Mouse (Mus musculus): ENCODE results near the gene Cul7. TPM values are rescaled to one million over a fixed set of nuclear protein-coding genes. Genes with fewer than 3 reads are reported as not detected.

Gene Cul7
- polyA plus RNA-seq, 1 experiment from 2014 or later, result 28.1 TPM

GRCm38 (mm10) chr17:46647279-46647678 lies 2.9 kb upstream of the Cul7 start:
- Histone ChIP-seq H3K9me3 (replicated peaks; ENCODE audit: control insufficient read depth, low read length) (no peaks in the 10 kb centered on the region), H3K4me1 (ENCODE audit: control insufficient read depth, insufficient read depth, low read length) (peaks cover 12% of the 10 kb centered on the region), H3K36me3 (replicated peaks; ENCODE audit: control insufficient read depth, insufficient read depth, low read depth, low read length) (no peaks in the 10 kb centered on the region), H3K27ac (replicated peaks; ENCODE audit: low read depth, low read length) (no peak overlapping the region), H3K4me3 (ENCODE audit: low read depth, low read length) (no peak overlapping the region), H3K9ac (replicated peaks; ENCODE audit: low read length) (no peak overlapping the region), H3K27me3 (ENCODE audit: control insufficient read depth, insufficient read depth, low read length) (no peaks in the 10 kb centered on the region), H3K4me2 (ENCODE audit: low read depth, low read length) (no peak overlapping the region)
- ATAC-seq (replicated peaks; ENCODE audit: insufficient number of reproducible peaks, low FRiP score, low TSS enrichment, low read depth), result no peak
- 90% methylated on average over 7 of the region's 7 CpGs for WGBS
- DNase-seq (ENCODE audit: low spot score), result no peak

GRCm38 (mm10) chr17:46648436-46648835 lies 1.7 kb upstream of the Cul7 start:
- no peaks in the 10 kb centered on the region for H3K27me3 ChIP-seq (ENCODE audit: control insufficient read depth, insufficient read depth, low read length)
- WGBS, result 92% methylated on average over 9 of the region's 9 CpGs
- DNase-seq (ENCODE audit: low spot score) (no peak), ATAC-seq (replicated peaks; ENCODE audit: insufficient number of reproducible peaks, low FRiP score, low TSS enrichment, low read depth) (no peak)
- H3K27ac ChIP-seq (replicated peaks; ENCODE audit: low read depth, low read length), result no peak overlapping the region
- peaks cover under 1% of the 10 kb centered on the region; the same call in 1 of the 2 replicates for H3K36me3 ChIP-seq (replicated peaks; ENCODE audit: control insufficient read depth, insufficient read depth, low read depth, low read length)
- no peak overlapping the region for H3K9ac ChIP-seq (replicated peaks; ENCODE audit: low read length)
- no peak overlapping the region for H3K4me3 ChIP-seq (ENCODE audit: low read depth, low read length)
- no peaks in the 10 kb centered on the region for H3K9me3 ChIP-seq (replicated peaks; ENCODE audit: control insufficient read depth, low read length)
- no peak overlapping the region for H3K4me2 ChIP-seq (ENCODE audit: low read depth, low read length)
- H3K4me1 ChIP-seq (ENCODE audit: control insufficient read depth, insufficient read depth, low read length), result peaks cover 13% of the 10 kb centered on the region

- Histone ChIP-seq H3K4me2 (ENCODE audit: low read depth, low read length) (peak overlapping the region; percentile 84), H3K9ac (replicated peaks; ENCODE audit: low read length) (peak overlapping the region; percentile 96), H3K4me1 (ENCODE audit: control insufficient read depth, insufficient read depth, low read length) (peaks cover 13% of the 10 kb centered on the region), H3K27ac (replicated peaks; ENCODE audit: low read depth, low read length) (peak overlapping the region; percentile 93), H3K36me3 (replicated peaks; ENCODE audit: control insufficient read depth, insufficient read depth, low read depth, low read length) (peaks cover 6% of the 10 kb centered on the region), H3K9me3 (replicated peaks; ENCODE audit: control insufficient read depth, low read length) (no peaks in the 10 kb centered on the region), H3K4me3 (ENCODE audit: low read depth, low read length) (peak overlapping the region; percentile 68), H3K27me3 (ENCODE audit: control insufficient read depth, insufficient read depth, low read length) (no peaks in the 10 kb centered on the region)
- ATAC-seq (replicated peaks; ENCODE audit: insufficient number of reproducible peaks, low FRiP score, low TSS enrichment, low read depth) (no peak), DNase-seq (ENCODE audit: low spot score) (peak; percentile 13)
- 39% methylated on average over 15 of the region's 15 CpGs for WGBS
These were observed 326 bp upstream of the Cul7 start for GRCm38 (mm10) chr17:46649811-46650210.

GRCm38 (mm10) chr17:46651292-46651691 lies 1.2 kb downstream of the Cul7 start:
- no peak for ATAC-seq (replicated peaks; ENCODE audit: insufficient number of reproducible peaks, low FRiP score, low TSS enrichment, low read depth)
- H3K27me3 ChIP-seq (ENCODE audit: control insufficient read depth, insufficient read depth, low read length), result no peaks in the 10 kb centered on the region
- peak overlapping the region; percentile 96 for H3K9ac ChIP-seq (replicated peaks; ENCODE audit: low read length)
- peaks cover 13% of the 10 kb centered on the region for H3K4me1 ChIP-seq (ENCODE audit: control insufficient read depth, insufficient read depth, low read length)
- peak overlapping the region; percentile 68 for H3K4me3 ChIP-seq (ENCODE audit: low read depth, low read length)
- peak overlapping the region; percentile 93 for H3K27ac ChIP-seq (replicated peaks; ENCODE audit: low read depth, low read length)
- H3K9me3 ChIP-seq (replicated peaks; ENCODE audit: control insufficient read depth, low read length), result no peaks in the 10 kb centered on the region
- H3K36me3 ChIP-seq (replicated peaks; ENCODE audit: control insufficient read depth, insufficient read depth, low read depth, low read length), result peaks cover 10% of the 10 kb centered on the region
- WGBS, result 75% methylated on average over 17 of the region's 17 CpGs
- peak overlapping the region; percentile 84 for H3K4me2 ChIP-seq (ENCODE audit: low read depth, low read length)
- DNase-seq (ENCODE audit: low spot score), result no peak

- peak overlapping the region; percentile 84 for H3K4me2 ChIP-seq (ENCODE audit: low read depth, low read length)
- ATAC-seq (replicated peaks; ENCODE audit: insufficient number of reproducible peaks, low FRiP score, low TSS enrichment, low read depth) (no peak), DNase-seq (ENCODE audit: low spot score) (no peak)
- H3K9me3 ChIP-seq (replicated peaks; ENCODE audit: control insufficient read depth, low read length), result no peaks in the 10 kb centered on the region
- 70% methylated on average over 20 of the region's 20 CpGs for WGBS
- peak overlapping the region; percentile 68; the same call in 1 of the 2 replicates for H3K4me3 ChIP-seq (ENCODE audit: low read depth, low read length)
- peaks cover 10% of the 10 kb centered on the region for H3K36me3 ChIP-seq (replicated peaks; ENCODE audit: control insufficient read depth, insufficient read depth, low read depth, low read length)
- no peak overlapping the region for H3K27ac ChIP-seq (replicated peaks; ENCODE audit: low read depth, low read length)
- H3K27me3 ChIP-seq (ENCODE audit: control insufficient read depth, insufficient read depth, low read length), result no peaks in the 10 kb centered on the region
- peaks cover 13% of the 10 kb centered on the region for H3K4me1 ChIP-seq (ENCODE audit: control insufficient read depth, insufficient read depth, low read length)
- peak overlapping the region; percentile 96 for H3K9ac ChIP-seq (replicated peaks; ENCODE audit: low read length)
These were observed 1.8 kb downstream of the Cul7 start for GRCm38 (mm10) chr17:46651755-46652547.

- DNase-seq (ENCODE audit: low spot score) (no peak), ATAC-seq (replicated peaks; ENCODE audit: insufficient number of reproducible peaks, low FRiP score, low TSS enrichment, low read depth) (no peak)
- 84% methylated on average over 6 of the region's 6 CpGs for WGBS
- Histone ChIP-seq H3K27ac (replicated peaks; ENCODE audit: low read depth, low read length) (no peak overlapping the region), H3K9me3 (replicated peaks; ENCODE audit: control insufficient read depth, low read length) (no peaks in the 10 kb centered on the region), H3K27me3 (ENCODE audit: control insufficient read depth, insufficient read depth, low read length) (no peaks in the 10 kb centered on the region), H3K4me3 (ENCODE audit: low read depth, low read length) (no peak overlapping the region), H3K36me3 (replicated peaks; ENCODE audit: control insufficient read depth, insufficient read depth, low read depth, low read length) (peaks cover 23% of the 10 kb centered on the region), H3K9ac (replicated peaks; ENCODE audit: low read length) (no peak overlapping the region), H3K4me1 (ENCODE audit: control insufficient read depth, insufficient read depth, low read length) (peaks cover 10% of the 10 kb centered on the region; the same call in 1 of the 2 replicates), H3K4me2 (ENCODE audit: low read depth, low read length) (no peak overlapping the region)
These were observed 5.9 kb downstream of the Cul7 start for GRCm38 (mm10) chr17:46656054-46656453.

GRCm38 (mm10) chr17:46661351-46661750 lies 11.2 kb downstream of the Cul7 start:
- Histone ChIP-seq H3K9me3 (replicated peaks; ENCODE audit: control insufficient read depth, low read length) (no peaks in the 10 kb centered on the region), H3K27me3 (ENCODE audit: control insufficient read depth, insufficient read depth, low read length) (no peaks in the 10 kb centered on the region), H3K27ac (replicated peaks; ENCODE audit: low read depth, low read length) (no peak overlapping the region), H3K4me2 (ENCODE audit: low read depth, low read length) (no peak overlapping the region), H3K4me1 (ENCODE audit: control insufficient read depth, insufficient read depth, low read length) (no peaks in the 10 kb centered on the region), H3K36me3 (replicated peaks; ENCODE audit: control insufficient read depth, insufficient read depth, low read depth, low read length) (peaks cover 13% of the 10 kb centered on the region), H3K4me3 (ENCODE audit: low read depth, low read length) (no peak overlapping the region), H3K9ac (replicated peaks; ENCODE audit: low read length) (no peak overlapping the region)
- no peak for DNase-seq (ENCODE audit: low spot score)
- no peak for ATAC-seq (replicated peaks; ENCODE audit: insufficient number of reproducible peaks, low FRiP score, low TSS enrichment, low read depth)
- 91% methylated on average over 9 of the region's 9 CpGs for WGBS

GRCm38 (mm10) chr17:46661981-46662380 lies 11.8 kb downstream of the Cul7 start:
- WGBS, result 94% methylated on average over 12 of the region's 12 CpGs
- H3K4me2 ChIP-seq (ENCODE audit: low read depth, low read length), result no peak overlapping the region
- H3K9ac ChIP-seq (replicated peaks; ENCODE audit: low read length), result no peak overlapping the region
- no peaks in the 10 kb centered on the region for H3K4me1 ChIP-seq (ENCODE audit: control insufficient read depth, insufficient read depth, low read length)
- no peak overlapping the region for H3K27ac ChIP-seq (replicated peaks; ENCODE audit: low read depth, low read length)
- peaks cover 13% of the 10 kb centered on the region for H3K36me3 ChIP-seq (replicated peaks; ENCODE audit: control insufficient read depth, insufficient read depth, low read depth, low read length)
- H3K27me3 ChIP-seq (ENCODE audit: control insufficient read depth, insufficient read depth, low read length), result no peaks in the 10 kb centered on the region
- no peak overlapping the region for H3K4me3 ChIP-seq (ENCODE audit: low read depth, low read length)
- ATAC-seq (replicated peaks; ENCODE audit: insufficient number of reproducible peaks, low FRiP score, low TSS enrichment, low read depth) (no peak), DNase-seq (ENCODE audit: low spot score) (no peak)
- H3K9me3 ChIP-seq (replicated peaks; ENCODE audit: control insufficient read depth, low read length), result no peaks in the 10 kb centered on the region
